Mouse (Mus musculus) megakaryocyte-erythroid progenitor cell, adult 5-6 weeks (primary cell): Measurements from ENCODE around the gene Cntnap2. TPM values are rescaled to one million over a fixed set of nuclear protein-coding genes. Genes with fewer than 3 reads are reported as not detected.

Experiments used
- ATAC-seq: replicated peaks from 2 replicates; pipeline ENCODE4 v1.8.0; 2016; ENCODE audit warnings: mild to moderate bottlenecking, inconsistent platforms; ENCODE audit not compliant: severe bottlenecking, poor library complexity, low FRiP score, low TSS enrichment
- total RNA-seq, 2 experiments: library from RNA; stranded (forward) in 1 of 2; stranded (reverse) in 1 of 2; fragments of 200-1000, 215-1000 nt in 1 of 2; fragments of >200 nt in 1 of 2; fragmentation: Nextera tagmentation in 1 of 2; gene quantifications; 2 replicates each; pipeline ENCODE4 v1.2.3; 2014 to 2017

Gene Cntnap2
- total RNA-seq, 2 experiments from 2014 or later: not detected

DNA sequence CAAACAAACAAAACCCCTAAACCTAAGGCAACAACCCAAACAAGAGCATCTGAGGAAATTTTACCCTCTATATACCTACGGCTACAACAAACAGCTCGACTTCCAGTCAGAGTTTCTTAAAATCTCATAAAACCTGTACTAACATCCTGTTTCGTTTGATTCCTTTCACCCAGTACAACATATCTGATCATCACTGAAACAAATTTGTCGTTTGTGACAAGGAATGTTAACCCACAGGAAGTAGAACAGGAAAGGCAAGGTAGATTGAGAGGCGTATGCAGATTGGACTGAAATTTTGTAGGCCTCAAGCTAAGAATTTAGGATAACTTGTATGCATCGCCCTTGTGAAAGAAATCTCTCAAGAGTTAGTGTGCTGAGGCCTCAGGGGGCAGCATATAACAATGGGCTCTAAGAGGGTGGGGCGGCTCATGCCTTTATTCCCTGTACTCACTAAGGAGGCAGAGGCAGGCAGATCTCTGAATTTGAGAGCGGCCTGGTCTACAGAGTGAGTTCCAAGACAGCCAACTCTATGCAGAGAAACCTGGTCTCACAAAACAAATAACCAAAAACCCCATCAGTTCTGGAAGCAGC lies 2291.0 kb downstream of the Cntnap2 start:
- ATAC-seq: no peak
